Mouse (Mus musculus): Measurements from ENCODE around the gene Shisa4. TPM values are rescaled to one million over a fixed set of nuclear protein-coding genes. Genes with fewer than 3 reads are reported as not detected.

Shisa4 gene
- polyA plus RNA-seq, 1 experiment from 2014 or later: 23.5 TPM

GRCm38 (mm10) chr1:135359071-135359470 is 16.0 kb downstream of the Shisa4 start:
- WGBS: 17% methylated on average over 2 of the region's 2 CpGs
- H3K27ac ChIP-seq (ENCODE audit: low read length): no peak overlapping the region
- H3K9ac ChIP-seq (ENCODE audit: low read length): no peak overlapping the region
- no peaks in the 10 kb centered on the region; the same call in 1 of the 2 replicates for H3K4me1 ChIP-seq (ENCODE audit: control insufficient read depth, insufficient read depth, low read length)
- peaks cover 5% of the 10 kb centered on the region for H3K9me3 ChIP-seq (replicated peaks; ENCODE audit: control insufficient read depth, low read length)
- no peaks in the 10 kb centered on the region for H3K36me3 ChIP-seq (ENCODE audit: control insufficient read depth, insufficient read depth)
- ATAC-seq (replicated peaks; ENCODE audit: extremely low read depth, insufficient read depth, low FRiP score): no peak
- no peak overlapping the region for H3K4me2 ChIP-seq (ENCODE audit: low read depth, low read length)
- H3K27me3 ChIP-seq (ENCODE audit: control insufficient read depth, insufficient read depth, low read length): no peaks in the 10 kb centered on the region; the same call in 1 of the 2 replicates
- H3K4me3 ChIP-seq (ENCODE audit: low read length): no peak overlapping the region

GRCm38 (mm10) chr1:135351953-135352352 is 23.1 kb downstream of the Shisa4 start:
- no peaks in the 10 kb centered on the region for H3K9me3 ChIP-seq (replicated peaks; ENCODE audit: control insufficient read depth, low read length)
- no peak overlapping the region for H3K9ac ChIP-seq (ENCODE audit: low read length)
- no peak overlapping the region for H3K27ac ChIP-seq (ENCODE audit: low read length)
- H3K27me3 ChIP-seq (ENCODE audit: control insufficient read depth, insufficient read depth, low read length): no peaks in the 10 kb centered on the region
- no peak for ATAC-seq (replicated peaks; ENCODE audit: extremely low read depth, insufficient read depth, low FRiP score)
- peaks cover 5% of the 10 kb centered on the region; the same call in 1 of the 2 replicates for H3K4me1 ChIP-seq (ENCODE audit: control insufficient read depth, insufficient read depth, low read length)
- WGBS: 72% methylated on average over 3 of the region's 3 CpGs
- no peak overlapping the region for H3K4me2 ChIP-seq (ENCODE audit: low read depth, low read length)
- no peaks in the 10 kb centered on the region for H3K36me3 ChIP-seq (ENCODE audit: control insufficient read depth, insufficient read depth)
- no peak overlapping the region for H3K4me3 ChIP-seq (ENCODE audit: low read length)

GRCm38 (mm10) chr1:135347498-135348169 is 27.4 kb downstream of the Shisa4 start:
- Histone ChIP-seq H3K27me3 (ENCODE audit: control insufficient read depth, insufficient read depth, low read length) (no peaks in the 10 kb centered on the region), H3K27ac (ENCODE audit: low read length) (peak overlapping the region; percentile 57), H3K9ac (ENCODE audit: low read length) (no peak overlapping the region), H3K36me3 (ENCODE audit: control insufficient read depth, insufficient read depth) (no peaks in the 10 kb centered on the region), H3K9me3 (replicated peaks; ENCODE audit: control insufficient read depth, low read length) (no peaks in the 10 kb centered on the region), H3K4me2 (ENCODE audit: low read depth, low read length) (no peak overlapping the region), H3K4me1 (ENCODE audit: control insufficient read depth, insufficient read depth, low read length) (peaks cover 5% of the 10 kb centered on the region; the same call in 1 of the 2 replicates), H3K4me3 (ENCODE audit: low read length) (no peak overlapping the region)
- 36% methylated on average over 4 of the region's 4 CpGs for WGBS
- ATAC-seq (replicated peaks; ENCODE audit: extremely low read depth, insufficient read depth, low FRiP score): no peak

- Histone ChIP-seq H3K9ac (ENCODE audit: low read length) (no peak overlapping the region), H3K27me3 (ENCODE audit: control insufficient read depth, insufficient read depth, low read length) (no peaks in the 10 kb centered on the region), H3K4me3 (ENCODE audit: low read length) (no peak overlapping the region), H3K4me1 (ENCODE audit: control insufficient read depth, insufficient read depth, low read length) (peaks cover 5% of the 10 kb centered on the region; the same call in 1 of the 2 replicates), H3K4me2 (ENCODE audit: low read depth, low read length) (no peak overlapping the region), H3K27ac (ENCODE audit: low read length) (peak overlapping the region; percentile 42; the same call in 1 of the 2 replicates), H3K9me3 (replicated peaks; ENCODE audit: control insufficient read depth, low read length) (no peaks in the 10 kb centered on the region), H3K36me3 (ENCODE audit: control insufficient read depth, insufficient read depth) (no peaks in the 10 kb centered on the region)
- 60% methylated on average over 3 of the region's 3 CpGs for WGBS
- ATAC-seq (replicated peaks; ENCODE audit: extremely low read depth, insufficient read depth, low FRiP score): no peak
Observed at GRCm38 (mm10) chr1:135346891-135347290, 28.1 kb downstream of the Shisa4 start.

- no peak overlapping the region for H3K4me2 ChIP-seq (ENCODE audit: low read depth, low read length)
- H3K27ac ChIP-seq (ENCODE audit: low read length): no peak overlapping the region
- no peak overlapping the region for H3K4me3 ChIP-seq (ENCODE audit: low read length)
- WGBS: 62% methylated on average over 4 of the region's 4 CpGs
- no peak overlapping the region for H3K9ac ChIP-seq (ENCODE audit: low read length)
- no peaks in the 10 kb centered on the region for H3K9me3 ChIP-seq (replicated peaks; ENCODE audit: control insufficient read depth, low read length)
- no peaks in the 10 kb centered on the region for H3K27me3 ChIP-seq (ENCODE audit: control insufficient read depth, insufficient read depth, low read length)
- H3K36me3 ChIP-seq (ENCODE audit: control insufficient read depth, insufficient read depth): no peaks in the 10 kb centered on the region
- peaks cover 5% of the 10 kb centered on the region; the same call in 1 of the 2 replicates for H3K4me1 ChIP-seq (ENCODE audit: control insufficient read depth, insufficient read depth, low read length)
- no peak for ATAC-seq (replicated peaks; ENCODE audit: extremely low read depth, insufficient read depth, low FRiP score)
Observed at GRCm38 (mm10) chr1:135344026-135344425, 31.0 kb downstream of the Shisa4 start.

GRCm38 (mm10) chr1:135341947-135342346 is 33.1 kb downstream of the Shisa4 start:
- WGBS: 70% methylated on average over 8 of the region's 8 CpGs
- no peaks in the 10 kb centered on the region for H3K36me3 ChIP-seq (ENCODE audit: control insufficient read depth, insufficient read depth)
- H3K27ac ChIP-seq (ENCODE audit: low read length): no peak overlapping the region
- no peak overlapping the region for H3K4me3 ChIP-seq (ENCODE audit: low read length)
- no peak for ATAC-seq (replicated peaks; ENCODE audit: extremely low read depth, insufficient read depth, low FRiP score)
- no peaks in the 10 kb centered on the region for H3K9me3 ChIP-seq (replicated peaks; ENCODE audit: control insufficient read depth, low read length)
- H3K4me1 ChIP-seq (ENCODE audit: control insufficient read depth, insufficient read depth, low read length): no peaks in the 10 kb centered on the region
- H3K9ac ChIP-seq (ENCODE audit: low read length): no peak overlapping the region
- H3K27me3 ChIP-seq (ENCODE audit: control insufficient read depth, insufficient read depth, low read length): no peaks in the 10 kb centered on the region
- no peak overlapping the region for H3K4me2 ChIP-seq (ENCODE audit: low read depth, low read length)

- Histone ChIP-seq H3K9me3 (replicated peaks; ENCODE audit: control insufficient read depth, low read length) (no peaks in the 10 kb centered on the region), H3K36me3 (ENCODE audit: control insufficient read depth, insufficient read depth) (no peaks in the 10 kb centered on the region), H3K4me3 (ENCODE audit: low read length) (no peak overlapping the region), H3K27ac (ENCODE audit: low read length) (no peak overlapping the region), H3K4me2 (ENCODE audit: low read depth, low read length) (no peak overlapping the region), H3K27me3 (ENCODE audit: control insufficient read depth, insufficient read depth, low read length) (peaks cover 1% of the 10 kb centered on the region; the same call in 1 of the 2 replicates), H3K9ac (ENCODE audit: low read length) (no peak overlapping the region), H3K4me1 (ENCODE audit: control insufficient read depth, insufficient read depth, low read length) (0 out of 2 replicates have a peak, but pooled peaks cover 3% of the 10 kb centered on the region)
- no peak for ATAC-seq (replicated peaks; ENCODE audit: extremely low read depth, insufficient read depth, low FRiP score)
- 60% methylated on average over 6 of the region's 6 CpGs for WGBS
Observed at GRCm38 (mm10) chr1:135330578-135330977, 44.5 kb downstream of the Shisa4 start.

GRCm38 (mm10) chr1:135328368-135328767 is 46.7 kb downstream of the Shisa4 start:
- no peaks in the 10 kb centered on the region for H3K9me3 ChIP-seq (replicated peaks; ENCODE audit: control insufficient read depth, low read length)
- no peak overlapping the region for H3K9ac ChIP-seq (ENCODE audit: low read length)
- no peak overlapping the region for H3K4me3 ChIP-seq (ENCODE audit: low read length)
- H3K27ac ChIP-seq (ENCODE audit: low read length): no peak overlapping the region
- no peak for ATAC-seq (replicated peaks; ENCODE audit: extremely low read depth, insufficient read depth, low FRiP score)
- H3K27me3 ChIP-seq (ENCODE audit: control insufficient read depth, insufficient read depth, low read length): peaks cover 4% of the 10 kb centered on the region; the same call in 1 of the 2 replicates
- WGBS: 69% methylated on average over 5 of the region's 5 CpGs
- no peak overlapping the region for H3K4me2 ChIP-seq (ENCODE audit: low read depth, low read length)
- peaks cover 8% of the 10 kb centered on the region for H3K4me1 ChIP-seq (ENCODE audit: control insufficient read depth, insufficient read depth, low read length)
- no peaks in the 10 kb centered on the region for H3K36me3 ChIP-seq (ENCODE audit: control insufficient read depth, insufficient read depth)

GRCm38 (mm10) chr1:135325934-135326333 is 49.1 kb downstream of the Shisa4 start:
- H3K27me3 ChIP-seq (ENCODE audit: control insufficient read depth, insufficient read depth, low read length): peaks cover 4% of the 10 kb centered on the region; the same call in 1 of the 2 replicates
- no peak overlapping the region for H3K4me3 ChIP-seq (ENCODE audit: low read length)
- no peak overlapping the region for H3K27ac ChIP-seq (ENCODE audit: low read length)
- H3K9ac ChIP-seq (ENCODE audit: low read length): no peak overlapping the region
- H3K36me3 ChIP-seq (ENCODE audit: control insufficient read depth, insufficient read depth): no peaks in the 10 kb centered on the region
- H3K9me3 ChIP-seq (replicated peaks; ENCODE audit: control insufficient read depth, low read length): no peaks in the 10 kb centered on the region
- 78% methylated on average over 2 of the region's 2 CpGs for WGBS
- peaks cover 5% of the 10 kb centered on the region for H3K4me1 ChIP-seq (ENCODE audit: control insufficient read depth, insufficient read depth, low read length)
- no peak for ATAC-seq (replicated peaks; ENCODE audit: extremely low read depth, insufficient read depth, low FRiP score)
- no peak overlapping the region for H3K4me2 ChIP-seq (ENCODE audit: low read depth, low read length)
